Mouse (Mus musculus) MEL (cell line): ENCODE data around the gene Kcnmb4. TPM values are rescaled to one million over a fixed set of nuclear protein-coding genes. Genes with fewer than 3 reads are reported as not detected.

Experiments used
- DNase-seq: peaks from one replicate; pipeline ENCODE4 v3.0.0; 2011; ENCODE audit warnings: low read depth, low spot score
- H3K27ac ChIP-seq: 2 replicates; pipeline ENCODE4 v1.5.1; 2012; ENCODE audit warnings: low read depth, mild to moderate bottlenecking, control low read depth, low read length, moderate library complexity; ENCODE audit not compliant: control insufficient read depth
- H3K27me3 ChIP-seq, 2 experiments: fragments of 150-350 bp in 1 of 2; sonication (generic) in 1 of 2; 2 replicates each; pipeline ENCODE4 v1.6.1; 2012; ENCODE audit warnings: low read length in 2 of 2, mild to moderate bottlenecking in 2 of 2, improper control_type of control experiment in 1 of 2, moderate library complexity in 1 of 2; ENCODE audit not compliant: insufficient read depth in 2 of 2, control insufficient read depth in 1 of 2
- H3K36me3 ChIP-seq, 2 experiments: 2 replicates each; pipeline ENCODE4 v1.6.1; 2012 to 2014; ENCODE audit warnings: low read length in 2 of 2, improper control_type of control experiment in 1 of 2, inconsistent platforms in 1 of 2, mild to moderate bottlenecking in 1 of 2; ENCODE audit not compliant: insufficient read depth in 2 of 2, control insufficient read depth in 1 of 2
- H3K4me1 ChIP-seq, 2 experiments: fragments of 150-350 bp in 1 of 2; sonication (generic) in 1 of 2; 2 replicates each; pipeline ENCODE4 v1.6.1; 2012; ENCODE audit warnings: low read length in 2 of 2, improper control_type of control experiment in 1 of 2, mild to moderate bottlenecking in 1 of 2; ENCODE audit not compliant: insufficient read depth in 2 of 2, control insufficient read depth in 1 of 2
- H3K4me3 ChIP-seq, 2 experiments: fragments of 150-350 bp in 1 of 2; sonication (generic) in 1 of 2; 2 replicates each; pipeline ENCODE4 v1.5.1; 2012; ENCODE audit warnings: low read depth in 2 of 2, low read length in 2 of 2, mild to moderate bottlenecking in 2 of 2, moderate library complexity in 2 of 2, control low read depth in 1 of 2, improper control_type of control experiment in 1 of 2; ENCODE audit not compliant: control insufficient read depth in 1 of 2, insufficient read depth in 1 of 2
- H3K79me2 ChIP-seq: 2 replicates; pipeline ENCODE4 v1.6.1; 2012; ENCODE audit warnings: mild to moderate bottlenecking, low read length, moderate library complexity; ENCODE audit not compliant: control insufficient read depth, poor library complexity, insufficient read depth
- H3K9ac ChIP-seq: 2 replicates; pipeline ENCODE4 v1.6.1; 2012; ENCODE audit warnings: low read depth, mild to moderate bottlenecking, control low read depth, low read length, moderate library complexity; ENCODE audit not compliant: control insufficient read depth, poor library complexity, severe bottlenecking
- H3K9me3 ChIP-seq: fragments of 150-350 bp; sonication (generic); replicated peaks from 2 replicates; pipeline ENCODE4 v1.6.1; 2012; ENCODE audit warnings: mild to moderate bottlenecking, low read length, improper control_type of control experiment, moderate library complexity; ENCODE audit not compliant: insufficient read depth
- CTCF ChIP-seq, 3 experiments: IDR thresholded peaks in 2 of 3; conservative IDR thresholded peaks in 1 of 3; 2 replicates each; pipeline ENCODE4 v1.5.1; 2011 to 2012; ENCODE audit warnings: low read length in 3 of 3, low read depth in 2 of 3, mild to moderate bottlenecking in 2 of 3, improper control_type of control experiment in 1 of 3, inconsistent platforms in 1 of 3, mixed read lengths in 1 of 3, moderate library complexity in 1 of 3; ENCODE audit not compliant: control insufficient read depth in 1 of 3, insufficient read depth in 1 of 3, poor library complexity in 1 of 3, severe bottlenecking in 1 of 3
- E2F4 ChIP-seq: IDR thresholded peaks from 2 replicates; pipeline ENCODE4 v1.6.1; 2011; ENCODE audit warnings: low read depth, low read length, improper control_type of control experiment, borderline replicate concordance
- ELF1 ChIP-seq: IDR thresholded peaks from 2 replicates; pipeline ENCODE4 v1.6.1; 2014; ENCODE audit warnings: low read depth, mild to moderate bottlenecking, inconsistent platforms, low read length, improper control_type of control experiment, moderate library complexity
- EP300 ChIP-seq, 2 experiments: IDR thresholded peaks; 2 replicates each; pipeline ENCODE4 v1.6.1; 2011; ENCODE audit warnings: improper control_type of control experiment in 2 of 2, low read length in 2 of 2, low read depth in 1 of 2, mild to moderate bottlenecking in 1 of 2
- ETS1 ChIP-seq: IDR thresholded peaks from 2 replicates; pipeline ENCODE4 v1.6.1; 2012; ENCODE audit warnings: low read depth, mild to moderate bottlenecking, inconsistent platforms, low read length, improper control_type of control experiment, moderate library complexity
- GATA1 ChIP-seq: IDR thresholded peaks from 2 replicates; pipeline ENCODE4 v1.6.1; 2011; ENCODE audit warnings: low read depth, low read length, improper control_type of control experiment
- JUND ChIP-seq: IDR thresholded peaks from 2 replicates; pipeline ENCODE4 v1.6.1; 2011; ENCODE audit warnings: low read depth, mild to moderate bottlenecking, improper control_type of control experiment, low read length
- KAT2A ChIP-seq: conservative IDR thresholded peaks from 2 replicates; pipeline ENCODE4 v1.6.1; 2012; ENCODE audit warnings: low read depth, low read length, improper control_type of control experiment, inconsistent platforms
- MAFK ChIP-seq: IDR thresholded peaks from 2 replicates; pipeline ENCODE4 v1.6.1; 2011; ENCODE audit warnings: low read depth, mild to moderate bottlenecking, low read length, improper control_type of control experiment, borderline replicate concordance
- MAX ChIP-seq: IDR thresholded peaks from 2 replicates; pipeline ENCODE4 v1.6.1; 2011; ENCODE audit warnings: low read length, improper control_type of control experiment
- MEF2A ChIP-seq: IDR thresholded peaks from 2 replicates; pipeline ENCODE4 v1.6.1; 2014; ENCODE audit warnings: low read depth, mild to moderate bottlenecking, inconsistent platforms, low read length, improper control_type of control experiment; ENCODE audit not compliant: poor library complexity, insufficient replicate concordance, severe bottlenecking; ENCODE audit errors: extremely low read depth
- MYB ChIP-seq: IDR thresholded peaks from 2 replicates; pipeline ENCODE4 v1.6.1; 2011; ENCODE audit warnings: mild to moderate bottlenecking, low read depth, low read length, improper control_type of control experiment
- MYC ChIP-seq: IDR thresholded peaks from 2 replicates; pipeline ENCODE4 v1.6.1; 2011; ENCODE audit warnings: low read depth, mild to moderate bottlenecking, low read length, improper control_type of control experiment, moderate library complexity
- NRF1 ChIP-seq: IDR thresholded peaks from 2 replicates; pipeline ENCODE4 v1.6.1; 2014; ENCODE audit warnings: low read depth, mild to moderate bottlenecking, inconsistent platforms, low read length, improper control_type of control experiment, moderate library complexity; ENCODE audit not compliant: poor library complexity, insufficient read depth, severe bottlenecking
- RAD21 ChIP-seq: IDR thresholded peaks from 2 replicates; pipeline ENCODE4 v1.6.1; 2011; ENCODE audit warnings: mild to moderate bottlenecking, low read depth, low read length, improper control_type of control experiment
- RCOR1 ChIP-seq: IDR thresholded peaks from 2 replicates; pipeline ENCODE4 v1.6.1; 2012; ENCODE audit warnings: low read depth, mild to moderate bottlenecking, inconsistent platforms, low read length, improper control_type of control experiment
- SIN3A ChIP-seq: IDR thresholded peaks from 2 replicates; pipeline ENCODE4 v1.6.1; 2012; ENCODE audit warnings: low read length, improper control_type of control experiment, inconsistent platforms
- SMC3 ChIP-seq: IDR thresholded peaks from 2 replicates; pipeline ENCODE4 v1.6.1; 2011; ENCODE audit warnings: low read depth, low read length, improper control_type of control experiment
- TAL1 ChIP-seq: IDR thresholded peaks from 2 replicates; pipeline ENCODE4 v1.6.1; 2012; ENCODE audit warnings: mild to moderate bottlenecking, inconsistent platforms, low read length, moderate library complexity, mixed read lengths
- TBP ChIP-seq: IDR thresholded peaks from 2 replicates; pipeline ENCODE4 v1.8.0; 2011; ENCODE audit warnings: low read depth, low read length, improper control_type of control experiment
- TCF12 ChIP-seq: IDR thresholded peaks from 2 replicates; pipeline ENCODE4 v1.6.1; 2014; ENCODE audit warnings: low read depth, mild to moderate bottlenecking, inconsistent platforms, low read length, improper control_type of control experiment, moderate library complexity
- USF1 ChIP-seq: IDR thresholded peaks from 2 replicates; pipeline ENCODE4 v1.6.1; 2014; ENCODE audit warnings: low read depth, mild to moderate bottlenecking, inconsistent platforms, low read length, improper control_type of control experiment, moderate library complexity
- ZC3H11A ChIP-seq: IDR thresholded peaks from 2 replicates; pipeline ENCODE4 v1.6.1; 2012; ENCODE audit warnings: low read depth, mild to moderate bottlenecking, inconsistent platforms, low read length, improper control_type of control experiment
- polyA plus RNA-seq, 2 experiments: library from polyadenylated mRNA; stranded (reverse) in 1 of 2; unstranded in 1 of 2; fragments of >175 nt in 1 of 2; fragments of >200 nt in 1 of 2; gene quantifications; 2 replicates each; pipeline versions ENCODE4 v1.2.1 to v1.2.4; 2012; ENCODE audit warnings: low replicate concordance in 2 of 2, low read depth in 1 of 2; ENCODE audit not compliant: insufficient read length in 2 of 2, insufficient read depth in 1 of 2, missing spikeins in 1 of 2
- total RNA-seq: library from RNA; depleted of rRNA; stranded (reverse); fragments of 300-350 nt; gene quantifications from 2 replicates; pipeline ENCODE4 v1.2.3, GENCODE M21; 2012

The Kcnmb4 gene
- total and polyA plus RNA-seq, 3 experiments, result not detected

- Histone ChIP-seq H3K27me3 (no peaks in the 10 kb centered on the region), H3K79me2 (no peaks in the 10 kb centered on the region), H3K36me3 (no peaks in the 10 kb centered on the region), H3K27ac (no peak overlapping the region), H3K9me3 (no peaks in the 10 kb centered on the region), H3K9ac (no peak overlapping the region), H3K4me1 (no peaks in the 10 kb centered on the region), H3K4me3 (no peak overlapping the region)
- no peak for DNase-seq
- TF ChIP-seq TBP, result no peak
- TF ChIP-seq E2F4, result no peak
- no peak for TF ChIP-seq RAD21
- TF ChIP-seq MYB, result no peak
- TF ChIP-seq MAFK, result no peak
- no peak for TF ChIP-seq KAT2A
- TF ChIP-seq ZC3H11A, result no peak
- TF ChIP-seq ETS1, result no peak
- TF ChIP-seq MAX, result no peak
- TF ChIP-seq EP300 (IDR thresholded peaks at IDR 0.05; ENCODE audit: low read depth in 1 of 2, low read length in 2 of 2), result no peak
- TF ChIP-seq GATA1, result no peak
- no peak for TF ChIP-seq SMC3
- TF ChIP-seq NRF1, result no peak
- no peak for TF ChIP-seq TAL1
- TF ChIP-seq RCOR1, result no peak
- TF ChIP-seq ELF1, result no peak
- TF ChIP-seq JUND, result no peak
- no peak for TF ChIP-seq MEF2A
- no peak for TF ChIP-seq CTCF (IDR thresholded peaks at IDR 0.05 in 2 of 3, conservative IDR thresholded peaks at IDR 0.05 in 1 of 3; ENCODE audit: control insufficient read depth in 1 of 3, insufficient read depth in 1 of 3, low read depth in 2 of 3, low read length in 3 of 3, poor library complexity in 1 of 3, severe bottlenecking in 1 of 3)
- no peak for TF ChIP-seq USF1
These were observed 62.9 kb downstream of the Kcnmb4 start for GRCm38 (mm10) chr10:116410826-116411225.

- Histone ChIP-seq H3K79me2 (no peaks in the 10 kb centered on the region), H3K27me3 (peaks cover 0 to 2% of the 10 kb centered on the region in 2 experiments; a peak in 1 of 4 replicates), H3K9me3 (no peaks in the 10 kb centered on the region), H3K4me3 (no peak overlapping the region)
- no peak for TF ChIP-seq SIN3A
- TF ChIP-seq JUND, result no peak
- no peak for TF ChIP-seq ELF1
- TF ChIP-seq MYC, result no peak
- no peak for TF ChIP-seq TCF12
- TF ChIP-seq, all 39 proteins: peak for 0
- DNase-seq, result no peak
- Histone ChIP-seq H3K4me1 (no peaks in the 10 kb centered on the region), H3K36me3 (no peaks in the 10 kb centered on the region), H3K27ac (no peak overlapping the region), H3K9ac (no peak overlapping the region)
These were observed 65.9 kb downstream of the Kcnmb4 start for GRCm38 (mm10) chr10:116407684-116408359.
